Mouse (Mus musculus): ENCODE measurements at regions not wholly inside any gene's neighbourhood (a gene's known extent, or its start where the extent isn't known, plus 50 kb on each side); places are given as distances from the start of the nearest gene placed in this dataset.

DNA sequence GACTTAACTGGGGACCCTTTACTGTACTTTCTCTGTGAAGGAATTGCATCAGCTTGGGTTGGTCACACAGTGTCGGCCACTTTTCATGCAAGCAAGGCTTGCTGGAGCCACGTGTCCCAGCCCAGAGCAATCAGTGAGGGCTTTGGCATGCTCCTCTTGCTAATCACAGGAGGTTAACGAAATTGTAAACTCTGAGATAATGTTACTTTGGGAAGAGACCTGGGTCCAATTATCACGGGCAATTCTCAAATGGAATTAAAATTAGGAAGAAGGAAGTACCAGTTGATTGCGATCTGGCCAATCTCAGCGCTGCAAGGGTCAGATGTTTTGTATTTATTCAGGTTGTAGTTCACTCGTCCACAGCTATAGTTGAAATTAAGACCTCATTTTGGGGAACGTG, 153.2 kb downstream of the Dusp6 start:
- Histone ChIP-seq H3K9me3 (replicated peaks) (peaks cover 33% of the 10 kb centered on the region), H3K36me3 (replicated peaks) (no peaks in the 10 kb centered on the region), H3K4me3 (ENCODE audit: low read depth, low read length) (no peak overlapping the region), H3K4me1 (ENCODE audit: insufficient read depth, low read depth, low read length) (no peaks in the 10 kb centered on the region), H3K27me3 (ENCODE audit: insufficient read depth, low read length) (no peaks in the 10 kb centered on the region)
- no peak for DNase-seq (ENCODE audit: low spot score)
- TF ChIP-seq GATA2 (IDR thresholded peaks at IDR 0.05; ENCODE audit: borderline replicate concordance, low read depth, low read length) (no peak), CTCF (IDR thresholded peaks at IDR 0.05; ENCODE audit: low read depth, low read length) (no peak), TAL1 (conservative IDR thresholded peaks at IDR 0.05; ENCODE audit: low read depth, low read length) (no peak), GATA1 (IDR thresholded peaks at IDR 0.05; ENCODE audit: borderline replicate concordance, low read length) (no peak), POLR2AphosphoS5 (IDR thresholded peaks at IDR 0.05; ENCODE audit: insufficient replicate concordance, low read depth, low read length) (no peak)
- no peak for ATAC-seq (ENCODE audit: extremely low read depth, insufficient number of reproducible peaks, low FRiP score, poor library complexity, severe bottlenecking)

DNA sequence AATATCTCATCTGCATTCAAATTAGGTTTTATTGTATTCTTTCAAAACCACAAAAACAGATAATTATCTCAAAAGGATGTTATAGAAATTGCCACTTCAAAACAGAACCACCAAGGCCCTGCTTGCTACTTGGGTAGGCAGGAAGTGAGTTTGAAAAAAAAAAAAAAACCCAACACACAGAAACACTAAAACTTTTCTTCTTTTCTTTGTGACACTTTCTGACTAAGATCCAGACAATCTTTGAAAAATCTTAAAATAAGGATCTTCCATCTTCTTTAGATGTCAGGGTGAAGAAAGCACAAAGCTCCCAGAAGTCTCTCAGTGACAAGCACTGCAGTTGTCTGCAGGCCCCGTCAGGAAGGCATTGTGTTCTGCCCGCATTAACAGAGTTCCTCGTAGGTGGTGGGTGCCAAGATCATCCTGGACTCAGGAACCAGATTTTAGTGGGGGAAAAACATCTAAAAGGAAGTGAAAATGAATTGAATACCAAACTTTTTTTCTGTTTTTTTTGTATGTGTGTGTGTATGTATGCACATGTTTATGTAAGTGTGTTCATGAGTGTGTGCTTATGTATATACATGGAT, 154.0 kb downstream of the Dusp6 start:
- no peak for ATAC-seq (ENCODE audit: extremely low read depth, insufficient number of reproducible peaks, low FRiP score, poor library complexity, severe bottlenecking)
- DNase-seq (ENCODE audit: low spot score): no peak
- TF ChIP-seq CTCF (IDR thresholded peaks at IDR 0.05; ENCODE audit: low read depth, low read length) (no peak), GATA1 (IDR thresholded peaks at IDR 0.05; ENCODE audit: borderline replicate concordance, low read length) (no peak), POLR2AphosphoS5 (IDR thresholded peaks at IDR 0.05; ENCODE audit: insufficient replicate concordance, low read depth, low read length) (no peak), GATA2 (IDR thresholded peaks at IDR 0.05; ENCODE audit: borderline replicate concordance, low read depth, low read length) (no peak)

DNA sequence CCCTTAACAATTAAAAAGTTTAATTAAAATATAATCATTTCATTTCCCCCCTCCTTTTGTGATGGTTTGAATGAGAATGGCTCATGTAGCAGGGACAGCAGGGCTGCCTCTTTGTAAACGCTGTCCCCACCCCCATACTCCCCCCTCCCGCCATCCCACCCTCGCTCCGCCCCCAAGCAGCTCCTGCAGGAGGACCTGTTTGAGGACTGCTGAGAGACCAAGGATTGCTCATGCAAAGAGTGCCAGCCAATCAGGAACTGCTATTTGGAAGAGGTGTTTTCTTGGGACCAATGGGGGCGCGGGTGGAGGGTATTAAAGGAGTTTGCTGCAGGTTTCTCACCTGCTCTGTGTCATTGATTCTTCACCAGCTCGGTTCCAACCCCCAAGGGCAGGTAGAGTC, 154.6 kb downstream of the Dusp6 start:
- no peak for TF ChIP-seq GATA2 (IDR thresholded peaks at IDR 0.05; ENCODE audit: borderline replicate concordance, low read depth, low read length)
- no peak for TF ChIP-seq POLR2AphosphoS5 (IDR thresholded peaks at IDR 0.05; ENCODE audit: insufficient replicate concordance, low read depth, low read length)
- TF ChIP-seq TAL1 (conservative IDR thresholded peaks at IDR 0.05; ENCODE audit: low read depth, low read length): no peak
- no peak for TF ChIP-seq CTCF (IDR thresholded peaks at IDR 0.05; ENCODE audit: low read depth, low read length)
- no peak for TF ChIP-seq GATA1 (IDR thresholded peaks at IDR 0.05; ENCODE audit: borderline replicate concordance, low read length)
- DNase-seq (ENCODE audit: low spot score) (no peak), ATAC-seq (ENCODE audit: extremely low read depth, insufficient number of reproducible peaks, low FRiP score, poor library complexity, severe bottlenecking) (no peak)
- Histone ChIP-seq H3K36me3 (replicated peaks) (no peaks in the 10 kb centered on the region), H3K27me3 (ENCODE audit: insufficient read depth, low read length) (no peaks in the 10 kb centered on the region), H3K9me3 (replicated peaks) (peaks cover 31% of the 10 kb centered on the region), H3K4me1 (ENCODE audit: insufficient read depth, low read depth, low read length) (no peaks in the 10 kb centered on the region), H3K4me3 (ENCODE audit: low read depth, low read length) (no peak overlapping the region)

More for the DNA sequence above, 154.0 kb downstream of the Dusp6 start:
- Histone ChIP-seq H3K36me3 (replicated peaks) (no peaks in the 10 kb centered on the region), H3K9me3 (replicated peaks) (peaks cover 32% of the 10 kb centered on the region), H3K4me1 (ENCODE audit: insufficient read depth, low read depth, low read length) (no peaks in the 10 kb centered on the region), H3K27me3 (ENCODE audit: insufficient read depth, low read length) (no peaks in the 10 kb centered on the region), H3K4me3 (ENCODE audit: low read depth, low read length) (no peak overlapping the region)

DNA sequence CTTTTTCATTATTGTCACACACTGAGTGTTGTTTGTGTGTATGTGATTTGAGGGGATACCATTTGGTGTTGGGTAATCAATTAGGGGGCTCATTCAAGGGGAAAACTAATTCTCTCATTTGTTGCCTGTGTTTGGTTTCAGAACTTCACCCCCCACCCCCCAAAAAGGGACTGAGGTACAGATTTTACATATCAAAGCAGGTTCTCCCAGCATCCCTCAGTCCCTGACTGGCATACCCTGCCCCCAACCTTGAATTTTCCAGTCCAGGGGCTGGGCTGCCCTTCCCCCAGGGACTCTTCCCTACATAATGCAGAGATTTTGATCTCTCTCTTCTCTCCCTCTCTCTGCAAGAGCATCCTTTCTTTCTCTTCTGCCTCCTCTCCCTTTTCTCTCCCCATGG, 155.5 kb downstream of the Dusp6 start:
- TF ChIP-seq POLR2AphosphoS5 (IDR thresholded peaks at IDR 0.05; ENCODE audit: insufficient replicate concordance, low read depth, low read length): no peak
- TF ChIP-seq GATA2 (IDR thresholded peaks at IDR 0.05; ENCODE audit: borderline replicate concordance, low read depth, low read length): no peak
- TF ChIP-seq GATA1 (IDR thresholded peaks at IDR 0.05; ENCODE audit: borderline replicate concordance, low read length): no peak
- no peak for TF ChIP-seq CTCF (IDR thresholded peaks at IDR 0.05; ENCODE audit: low read depth, low read length)
- Histone ChIP-seq H3K36me3 (replicated peaks) (no peaks in the 10 kb centered on the region), H3K4me1 (ENCODE audit: insufficient read depth, low read depth, low read length) (no peaks in the 10 kb centered on the region), H3K4me3 (ENCODE audit: low read depth, low read length) (no peak overlapping the region), H3K27me3 (ENCODE audit: insufficient read depth, low read length) (no peaks in the 10 kb centered on the region), H3K9me3 (replicated peaks) (peaks cover 34% of the 10 kb centered on the region)
- DNase-seq (ENCODE audit: low spot score): no peak
- ATAC-seq (ENCODE audit: extremely low read depth, insufficient number of reproducible peaks, low FRiP score, poor library complexity, severe bottlenecking): no peak

DNA sequence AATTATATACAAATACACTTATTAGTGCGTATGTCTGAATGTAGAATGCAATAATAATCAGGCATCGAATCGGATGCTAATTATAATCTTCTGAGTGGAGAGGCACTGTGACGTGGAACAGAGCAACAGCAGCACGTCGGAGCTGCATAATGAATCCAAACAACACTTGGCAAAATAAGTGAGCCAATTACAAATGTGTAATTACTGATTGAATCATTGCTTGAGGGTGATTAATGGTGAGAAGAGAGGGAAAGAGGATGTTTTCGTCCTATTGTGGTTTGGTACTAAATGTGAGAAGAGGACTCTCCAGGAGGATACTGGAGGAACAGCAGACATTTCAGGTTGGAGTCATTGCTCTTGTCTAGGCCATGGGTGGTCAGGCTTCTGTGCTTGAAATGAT, 156.5 kb downstream of the Dusp6 start:
- Histone ChIP-seq H3K4me3 (ENCODE audit: low read depth, low read length) (no peak overlapping the region), H3K4me1 (ENCODE audit: insufficient read depth, low read depth, low read length) (no peaks in the 10 kb centered on the region), H3K36me3 (replicated peaks) (no peaks in the 10 kb centered on the region), H3K27me3 (ENCODE audit: insufficient read depth, low read length) (no peaks in the 10 kb centered on the region), H3K9me3 (replicated peaks) (peaks cover 33% of the 10 kb centered on the region)
- TF ChIP-seq TAL1 (conservative IDR thresholded peaks at IDR 0.05; ENCODE audit: low read depth, low read length) (no peak), GATA2 (IDR thresholded peaks at IDR 0.05; ENCODE audit: borderline replicate concordance, low read depth, low read length) (no peak), GATA1 (IDR thresholded peaks at IDR 0.05; ENCODE audit: borderline replicate concordance, low read length) (no peak), POLR2AphosphoS5 (IDR thresholded peaks at IDR 0.05; ENCODE audit: insufficient replicate concordance, low read depth, low read length) (no peak), CTCF (IDR thresholded peaks at IDR 0.05; ENCODE audit: low read depth, low read length) (no peak)
- DNase-seq (ENCODE audit: low spot score) (no peak), ATAC-seq (ENCODE audit: extremely low read depth, insufficient number of reproducible peaks, low FRiP score, poor library complexity, severe bottlenecking) (no peak)

DNA sequence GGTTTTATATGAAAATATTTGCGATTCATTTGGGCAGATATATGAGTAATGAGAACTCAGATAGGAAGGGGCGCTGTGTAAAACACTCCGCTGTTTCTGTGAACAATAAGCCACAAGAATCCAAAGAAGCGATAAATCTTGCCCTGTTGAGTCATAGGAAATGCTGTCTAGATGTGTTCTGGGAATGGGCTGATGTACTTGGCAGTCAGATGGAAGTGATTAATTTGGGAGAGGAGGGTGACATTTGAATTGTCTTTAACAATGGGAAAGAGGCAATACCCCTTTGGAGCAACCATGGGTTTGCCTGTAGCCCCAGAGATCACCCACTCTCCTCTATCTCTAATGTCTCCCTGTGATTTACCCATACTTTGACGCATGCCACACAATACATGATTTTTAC, 160.4 kb downstream of the Dusp6 start:
- DNase-seq (ENCODE audit: low spot score) (no peak), ATAC-seq (ENCODE audit: extremely low read depth, insufficient number of reproducible peaks, low FRiP score, poor library complexity, severe bottlenecking) (no peak)
- H3K4me1 ChIP-seq (ENCODE audit: insufficient read depth, low read depth, low read length): no peaks in the 10 kb centered on the region
- no peak overlapping the region for H3K4me3 ChIP-seq (ENCODE audit: low read depth, low read length)
- no peaks in the 10 kb centered on the region for H3K27me3 ChIP-seq (ENCODE audit: insufficient read depth, low read length)
- H3K36me3 ChIP-seq (replicated peaks): no peaks in the 10 kb centered on the region
- TF ChIP-seq GATA2 (IDR thresholded peaks at IDR 0.05; ENCODE audit: borderline replicate concordance, low read depth, low read length) (no peak), GATA1 (IDR thresholded peaks at IDR 0.05; ENCODE audit: borderline replicate concordance, low read length) (no peak), TAL1 (conservative IDR thresholded peaks at IDR 0.05; ENCODE audit: low read depth, low read length) (no peak), CTCF (IDR thresholded peaks at IDR 0.05; ENCODE audit: low read depth, low read length) (no peak), POLR2AphosphoS5 (IDR thresholded peaks at IDR 0.05; ENCODE audit: insufficient replicate concordance, low read depth, low read length) (no peak)
- peaks cover 30% of the 10 kb centered on the region for H3K9me3 ChIP-seq (replicated peaks)
